Mouse (Mus musculus) hindbrain, postnatal 0 days (tissue): ENCODE results near the gene Arid1a. TPM values are rescaled to one million over a fixed set of nuclear protein-coding genes. Genes with fewer than 3 reads are reported as not detected.

Source experiments
- ATAC-seq: fragments of 200-750 bp; cut with Nextera tagmentation; 2 replicates; pipeline ENCODE4 v1.8.0; 2017; ENCODE audit warnings: mild to moderate bottlenecking, moderate TSS enrichment, moderate library complexity
- DNase-seq: peaks from one replicate; pipeline ENCODE4 v3.0.0-alpha.2; 2015; ENCODE audit warnings: low spot score
- H3K27ac ChIP-seq: fragments of 300-500 bp; sonication (generic); 2 replicates; pipeline ENCODE4 v1.5.1; 2014; ENCODE audit warnings: mild to moderate bottlenecking
- H3K27me3 ChIP-seq: fragments of 300-500 bp; sonication (generic); 2 replicates; pipeline ENCODE4 v1.6.1; 2014; ENCODE audit warnings: low read length, mixed read lengths; ENCODE audit not compliant: insufficient read depth
- H3K36me3 ChIP-seq: fragments of 300-500 bp; sonication (generic); 2 replicates; pipeline ENCODE4 v1.6.1; 2014; ENCODE audit warnings: low read length, mixed read lengths; ENCODE audit not compliant: insufficient read depth
- H3K4me1 ChIP-seq: fragments of 300-500 bp; sonication (generic); 2 replicates; pipeline ENCODE4 v1.6.1; 2014; ENCODE audit warnings: antibody characterized with exemption, low read length, mixed read lengths; ENCODE audit not compliant: insufficient read depth
- H3K4me2 ChIP-seq: fragments of 300-500 bp; sonication (generic); 2 replicates; pipeline ENCODE4 v1.6.1; 2014; ENCODE audit warnings: low read depth, mild to moderate bottlenecking, low read length, moderate library complexity, mixed read lengths
- H3K4me3 ChIP-seq: fragments of 300-500 bp; sonication (generic); 2 replicates; pipeline ENCODE4 v1.5.1; 2014; ENCODE audit warnings: low read length
- H3K9ac ChIP-seq: fragments of 300-500 bp; sonication (generic); replicated peaks from 2 replicates; pipeline ENCODE4 v1.6.1; 2014; ENCODE audit warnings: mild to moderate bottlenecking, low read length, moderate library complexity, mixed read lengths
- H3K9me3 ChIP-seq: fragments of 300-500 bp; sonication (generic); 2 replicates; pipeline ENCODE4 v1.6.1; 2016; ENCODE audit warnings: low read length, mixed read lengths
- CTCF ChIP-seq: IDR thresholded peaks from 2 replicates; pipeline ENCODE4 v1.5.1; 2016; ENCODE audit warnings: antibody characterized with exemption, control low read depth, low read depth
- WGBS: fragments of 180-500 bp; shearing (Covaris S2); extraction: QIAGEN DNeasy Blood & Tissue Kit; methylation state at CpG from one replicate; pipeline ENCODE4 v1.1.7; 2014; 5-methylcytosine and 5-hydroxymethylcytosine counted together
- polyA plus RNA-seq: library from polyadenylated mRNA; unstranded; fragments of >200 nt; fragmentation: Nextera tagmentation; extraction: Ambion mirVana; gene quantifications from 2 replicates; pipeline ENCODE4 v1.2.1, GENCODE M21; 2015
- total RNA-seq: library from RNA; depleted of rRNA; stranded (reverse); fragments of >200 nt; gene quantifications from 2 replicates; pipeline ENCODE4 v1.2.3, GENCODE M21; 2014

Gene Arid1a
- total and polyA plus RNA-seq, 2 experiments from 2014 or later, result 17.6 to 54.1 TPM

GRCm38 (mm10) chr4:133753375-133754190, 3.0 kb downstream of the Arid1a start:
- ATAC-seq (peak; percentile 48), DNase-seq (peak; percentile 82)
- Histone ChIP-seq H3K27ac (peak overlapping the region; percentile 98), H3K9me3 (no peaks in the 10 kb centered on the region), H3K27me3 (no peaks in the 10 kb centered on the region), H3K36me3 (no peaks in the 10 kb centered on the region), H3K4me3 (peak overlapping the region; percentile 100), H3K4me2 (peak overlapping the region; percentile 90), H3K4me1 (peaks cover 26% of the 10 kb centered on the region), H3K9ac (peak overlapping the region; percentile 100)
- TF ChIP-seq CTCF, result no peak
- WGBS, result 2% methylated on average over 44 of the region's 99 CpGs

- TF ChIP-seq CTCF, result no peak
- Histone ChIP-seq H3K27me3 (no peaks in the 10 kb centered on the region), H3K27ac (peak overlapping the region; percentile 98), H3K4me1 (peaks cover 26% of the 10 kb centered on the region), H3K4me3 (peak overlapping the region; percentile 100), H3K9me3 (no peaks in the 10 kb centered on the region), H3K36me3 (no peaks in the 10 kb centered on the region), H3K9ac (peak overlapping the region; percentile 100), H3K4me2 (peak overlapping the region; percentile 90)
- WGBS, result under 1% methylated on average over 61 of the region's 121 CpGs
- ATAC-seq, result no peak
- peak; percentile 57 for DNase-seq
Observed at GRCm38 (mm10) chr4:133752449-133753374, 3.9 kb downstream of the Arid1a start.

GRCm38 (mm10) chr4:133751521-133752448, 4.8 kb downstream of the Arid1a start:
- ATAC-seq, result peak; percentile 48
- WGBS, result under 1% methylated on average over 30 of the region's 31 CpGs
- TF ChIP-seq CTCF, result no peak
- Histone ChIP-seq H3K4me3 (peak overlapping the region; percentile 100), H3K36me3 (no peaks in the 10 kb centered on the region), H3K27ac (peak overlapping the region; percentile 98), H3K4me1 (peaks cover 26% of the 10 kb centered on the region), H3K27me3 (no peaks in the 10 kb centered on the region), H3K9me3 (no peaks in the 10 kb centered on the region), H3K9ac (peak overlapping the region; percentile 100), H3K4me2 (peak overlapping the region; percentile 90)
- DNase-seq, result peak; percentile 86

GRCm38 (mm10) chr4:133750184-133750775, 6.3 kb downstream of the Arid1a start:
- Histone ChIP-seq H3K27me3 (no peaks in the 10 kb centered on the region), H3K9me3 (no peaks in the 10 kb centered on the region), H3K36me3 (no peaks in the 10 kb centered on the region), H3K4me2 (peak overlapping the region; percentile 90), H3K9ac (peak overlapping the region; percentile 100), H3K4me1 (peaks cover 18% of the 10 kb centered on the region), H3K4me3 (peak overlapping the region; percentile 100), H3K27ac (no peak overlapping the region)
- ATAC-seq, result no peak
- WGBS, result 26% methylated on average over 7 of the region's 7 CpGs
- no peak for TF ChIP-seq CTCF
- DNase-seq, result no peak

GRCm38 (mm10) chr4:133735282-133735681, 21.3 kb downstream of the Arid1a start:
- Histone ChIP-seq H3K27me3 (no peaks in the 10 kb centered on the region), H3K27ac (no peak overlapping the region), H3K9me3 (no peaks in the 10 kb centered on the region), H3K4me2 (no peak overlapping the region), H3K36me3 (0 out of 2 replicates have a peak, but pooled peaks cover 3% of the 10 kb centered on the region), H3K4me1 (peaks cover 19% of the 10 kb centered on the region; the same call in 1 of the 2 replicates), H3K4me3 (no peak overlapping the region), H3K9ac (no peak overlapping the region)
- DNase-seq (no peak), ATAC-seq (no peak)
- TF ChIP-seq CTCF, result no peak
- 81% methylated on average over 3 of the region's 3 CpGs for WGBS

GRCm38 (mm10) chr4:133730122-133730521, 26.4 kb downstream of the Arid1a start:
- peak; percentile 19 for ATAC-seq

More at GRCm38 (mm10) chr4:133730122-133730521, 26.4 kb downstream of the Arid1a start:
- H3K4me2 ChIP-seq, result peak overlapping the region; percentile 44
- H3K36me3 ChIP-seq, result no peaks in the 10 kb centered on the region
- no peak for DNase-seq
- H3K4me3 ChIP-seq, result no peak overlapping the region
- no peaks in the 10 kb centered on the region for H3K9me3 ChIP-seq
- no peaks in the 10 kb centered on the region for H3K27me3 ChIP-seq
- peak overlapping the region; percentile 29 for H3K9ac ChIP-seq
- peak overlapping the region; percentile 86 for H3K27ac ChIP-seq
- H3K4me1 ChIP-seq, result peaks cover 42% of the 10 kb centered on the region
- TF ChIP-seq CTCF, result no peak
